Mouse (Mus musculus) spleen, adult 18-20 months (tissue): ENCODE measurements around the gene Cabp1.

ENCODE experiments used
- DNase-seq, 2 experiments: peaks; one replicate each; pipeline ENCODE4 v3.0.0; 2022; ENCODE audit warnings: mixed read lengths in 2 of 2

Gene Cabp1

GRCm38 (mm10) chr5:115193669-115194625 is at the start of gene Cabp1:
Gene Cabp1, minus strand, starts transcription at chr5:115194381.
- DNase-seq: peak; percentile 28 to 70

GRCm38 (mm10) chr5:115240191-115240590 is 46.0 kb upstream of the Cabp1 start:
- no peak for DNase-seq

GRCm38 (mm10) chr5:115238729-115239195 is 44.6 kb upstream of the Cabp1 start:
- no peak for DNase-seq

- DNase-seq: peak; percentile 86 to 94
Observed at GRCm38 (mm10) chr5:115237803-115238728, 43.9 kb upstream of the Cabp1 start.

- DNase-seq: peak; percentile 69 to 91
Observed at GRCm38 (mm10) chr5:115235786-115236263, 41.6 kb upstream of the Cabp1 start, which contains the start of gene Pop5. Gene Pop5, plus strand, starts transcription at chr5:115235836.

- peak in 1 of 2 experiments; percentile 22 for DNase-seq
Observed at GRCm38 (mm10) chr5:115235323-115235771, 41.2 kb upstream of the Cabp1 start.

GRCm38 (mm10) chr5:115234519-115234918 is 40.3 kb upstream of the Cabp1 start:
- no peak for DNase-seq

GRCm38 (mm10) chr5:115233031-115233780 is 39.0 kb upstream of the Cabp1 start:
- DNase-seq: no peak

GRCm38 (mm10) chr5:115232516-115232915 is 38.3 kb upstream of the Cabp1 start:
- DNase-seq: no peak

GRCm38 (mm10) chr5:115231552-115232120 is 37.5 kb upstream of the Cabp1 start:
- DNase-seq: no peak

GRCm38 (mm10) chr5:115230830-115231551 is 36.8 kb upstream of the Cabp1 start:
- no peak for DNase-seq

GRCm38 (mm10) chr5:115222485-115222884 is 28.3 kb upstream of the Cabp1 start:
- DNase-seq: no peak

GRCm38 (mm10) chr5:115220931-115221640 is 26.9 kb upstream of the Cabp1 start:
- no peak for DNase-seq

- no peak for DNase-seq
Observed at GRCm38 (mm10) chr5:115217998-115218397, 23.8 kb upstream of the Cabp1 start.

GRCm38 (mm10) chr5:115215273-115216185 is 21.3 kb upstream of the Cabp1 start:
- no peak for DNase-seq

GRCm38 (mm10) chr5:115214864-115215263 is 20.7 kb upstream of the Cabp1 start:
- DNase-seq: no peak

GRCm38 (mm10) chr5:115212861-115213260 is 18.7 kb upstream of the Cabp1 start:
- no peak for DNase-seq

- DNase-seq: no peak
Observed at GRCm38 (mm10) chr5:115212451-115212850, 18.3 kb upstream of the Cabp1 start.

GRCm38 (mm10) chr5:115210380-115210779 is 16.2 kb upstream of the Cabp1 start:
- peak in 1 of 2 experiments; percentile 53 for DNase-seq
